7 mouse cellular contexts compared by ENCODE assay signal in the genomic region with DNA sequence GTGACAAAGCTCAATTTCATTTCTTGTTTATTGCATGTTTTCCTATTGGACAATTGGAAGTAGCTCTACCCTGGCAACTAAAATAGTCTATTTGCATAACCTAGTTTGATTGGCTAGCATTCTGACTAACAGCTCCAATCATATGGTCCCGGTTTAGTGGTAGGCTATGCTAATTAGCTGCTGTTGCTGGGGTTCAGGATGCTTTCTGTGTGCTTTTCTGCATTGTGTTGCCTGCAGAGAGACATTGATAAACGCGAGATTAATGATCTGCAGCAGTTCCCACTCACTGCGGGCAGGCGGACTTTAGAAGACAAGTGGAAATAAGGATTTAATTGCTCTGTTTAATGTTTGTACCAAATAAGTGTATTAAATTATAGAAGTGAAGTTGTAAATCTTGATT.
DNase-seq lines count a peak whose midpoint lies in the region; ATAC-seq and TF ChIP-seq lines count a peak whose summit lies in the region.

No protein-coding gene starts in this region.

- no peak for TF ChIP-seq POLR2A in CH12.LX (IDR thresholded peaks at IDR 0.05; ENCODE audit: low read depth, low read length)

- no peak overlapping the region for H3K4me3 ChIP-seq in CH12.LX (replicated peaks in 1 of 3; ENCODE audit: low read depth in 2 of 3, low read length in 2 of 3, poor library complexity in 1 of 3)
- H3K4me3 ChIP-seq in embryonic facial prominence, embryonic 10.5 days: no peak overlapping the region

- dilution Hi-C loops in CH12.LX (cut with MboI; ENCODE audit: extremely low pct_ligation_motif_present, extremely low pct_unique_long_range_greater_than_20kb, low sequenced_read_pairs): no loop called here

- 31% methylated on average over 5 of the region's 5 CpGs for WGBS in embryonic facial prominence, embryonic 10.5 days

- no peaks in the 10 kb centered on the region for H3K9me3 ChIP-seq in CH12.LX (replicated peaks; ENCODE audit: low read length)
- no peaks in the 10 kb centered on the region for H3K9me3 ChIP-seq in embryonic facial prominence, embryonic 10.5 days

- peak; percentile 97 for ATAC-seq in activated CD4-positive, CD25-positive, alpha-beta regulatory T cell, adult 4 months

- no peak for TF ChIP-seq CTCF in CH12.LX (conservative IDR thresholded peaks at IDR 0.05 in 1 of 2, IDR thresholded peaks at IDR 0.05 in 1 of 2; ENCODE audit: low read depth in 2 of 2, low read length in 2 of 2)

- peak; percentile 67 for DNase-seq in CH12.LX (ENCODE audit: extremely low read depth)
- DNase-seq in embryonic facial prominence, embryonic 10.5 days (ENCODE audit: low spot score): peak; percentile 38
- peak; percentile 22 for DNase-seq in heart, postnatal 25 days (ENCODE audit: low spot score)
- peak; percentile 54 to 69 for DNase-seq in kidney, postnatal 4 days
- DNase-seq in lung, postnatal 25 days (ENCODE audit: low spot score): peak; percentile 75
- DNase-seq in splenic B cell, adult 2 months (ENCODE audit: low read depth, low spot score): peak; percentile 81

- H3K4me2 ChIP-seq in CH12.LX (ENCODE audit: insufficient read depth, low read depth, poor library complexity, severe bottlenecking): no peak overlapping the region

- no peaks in the 10 kb centered on the region for H3K27me3 ChIP-seq in CH12.LX (replicated peaks)
- H3K27me3 ChIP-seq in embryonic facial prominence, embryonic 10.5 days (replicated peaks; ENCODE audit: low read depth, poor library complexity, severe bottlenecking): no peaks in the 10 kb centered on the region
- H3K27me3 ChIP-seq in splenic B cell, adult 2 months (ENCODE audit: control insufficient read depth, insufficient read depth, low read length, poor library complexity, severe bottlenecking): no peaks in the 10 kb centered on the region

- peaks cover 5 to 44% of the 10 kb centered on the region in 2 experiments for H3K4me1 ChIP-seq in CH12.LX (ENCODE audit: control insufficient read depth in 1 of 2, insufficient read depth in 2 of 2)
- H3K4me1 ChIP-seq in embryonic facial prominence, embryonic 10.5 days: peaks cover 22% of the 10 kb centered on the region

- H3K9ac ChIP-seq in CH12.LX (ENCODE audit: insufficient read depth, low read depth): no peak overlapping the region

- no peak for TF ChIP-seq RAD21 in CH12.LX (IDR thresholded peaks at IDR 0.05; ENCODE audit: low read depth, low read length)

- in situ Hi-C loops in CH12.LX (cut with MboI; ENCODE audit: low pct_ligation_motif_present, low pct_unique_long_range_greater_than_20kb, low sequenced_read_pairs): no loop called here

- no peak overlapping the region for H3K27ac ChIP-seq in CH12.LX (ENCODE audit: insufficient read depth, low read depth)
- peak overlapping the region; percentile 40 for H3K27ac ChIP-seq in embryonic facial prominence, embryonic 10.5 days (replicated peaks)

- intact Hi-C loops in heart, postnatal 25 days (cut with DNase I): no loop called here

- TF ChIP-seq EP300 in CH12.LX (IDR thresholded peaks at IDR 0.05; ENCODE audit: low read length): no peak

- peaks cover 64% of the 10 kb centered on the region for H3K79me2 ChIP-seq in CH12.LX (replicated peaks; ENCODE audit: control insufficient read depth, extremely low read depth, insufficient read depth, poor library complexity, severe bottlenecking)

- peaks cover 3 to 39% of the 10 kb centered on the region in 2 experiments for H3K36me3 ChIP-seq in CH12.LX (replicated peaks in 1 of 2; ENCODE audit: control insufficient read depth in 1 of 2, insufficient read depth in 1 of 2, low read length in 1 of 2)
- 0 out of 2 replicates have a peak, but pooled peaks cover 2% of the 10 kb centered on the region for H3K36me3 ChIP-seq in embryonic facial prominence, embryonic 10.5 days (replicated peaks)
- H3K36me3 ChIP-seq in splenic B cell, adult 2 months (ENCODE audit: control insufficient read depth, insufficient read depth, low read length, poor library complexity, severe bottlenecking): no peaks in the 10 kb centered on the region; the same call in 1 of the 2 replicates

TF ChIP-seq in CH12.LX, 34 proteins besides CTCF, POLR2A, EP300 and RAD21:
- TF ChIP-seq MAFK (IDR thresholded peaks at IDR 0.05; ENCODE audit: insufficient replicate concordance, low read length) (no peak), SMC3 (IDR thresholded peaks at IDR 0.05; ENCODE audit: low read depth, low read length) (no peak), IRF4 (IDR thresholded peaks at IDR 0.05; ENCODE audit: low read depth, low read length) (no peak), CHD2 (IDR thresholded peaks at IDR 0.05; ENCODE audit: low read length) (peak; percentile 17; the same call in 1 of the 2 replicates), MAX (IDR thresholded peaks at IDR 0.05; ENCODE audit: low read length) (no peak)

Comparison
In these comparisons a context has a peak if more than half of its experiments do, and no peak if none do; other contexts are left out.
1. DNase-seq: peak in every context shown above with its lines; median percentile 81 in splenic B cell, adult 2 months; 75 in lung, postnatal 25 days; 67 in CH12.LX; 62 in kidney, postnatal 4 days; 38 in embryonic facial prominence, embryonic 10.5 days; 22 in heart, postnatal 25 days.